Mouse (Mus musculus): ENCODE data around the gene Bend5.

- TF ChIP-seq CTCF (conservative IDR thresholded peaks at IDR 0.05; ENCODE audit: insufficient read depth, insufficient read length, low read depth, low read length) (no peak), POLR2A (IDR thresholded peaks at IDR 0.05; ENCODE audit: low read depth, low read length) (no peak)
Measured at GRCm38 (mm10) chr4:111367771-111368170, 47.0 kb upstream of the Bend5 start.
